Mouse (Mus musculus): ENCODE measurements around the gene Mtx3. TPM values are rescaled to one million over a fixed set of nuclear protein-coding genes. Genes with fewer than 3 reads are reported as not detected.

Gene Mtx3
- polyA plus RNA-seq (2015; fragmentation: Illumina TruSeq; extraction: RNeasy Lipid Tissue Mini Kit (QIAGEN cat#74804); ENCODE audit: insufficient read depth, low replicate concordance): 24.0 TPM

DNA sequence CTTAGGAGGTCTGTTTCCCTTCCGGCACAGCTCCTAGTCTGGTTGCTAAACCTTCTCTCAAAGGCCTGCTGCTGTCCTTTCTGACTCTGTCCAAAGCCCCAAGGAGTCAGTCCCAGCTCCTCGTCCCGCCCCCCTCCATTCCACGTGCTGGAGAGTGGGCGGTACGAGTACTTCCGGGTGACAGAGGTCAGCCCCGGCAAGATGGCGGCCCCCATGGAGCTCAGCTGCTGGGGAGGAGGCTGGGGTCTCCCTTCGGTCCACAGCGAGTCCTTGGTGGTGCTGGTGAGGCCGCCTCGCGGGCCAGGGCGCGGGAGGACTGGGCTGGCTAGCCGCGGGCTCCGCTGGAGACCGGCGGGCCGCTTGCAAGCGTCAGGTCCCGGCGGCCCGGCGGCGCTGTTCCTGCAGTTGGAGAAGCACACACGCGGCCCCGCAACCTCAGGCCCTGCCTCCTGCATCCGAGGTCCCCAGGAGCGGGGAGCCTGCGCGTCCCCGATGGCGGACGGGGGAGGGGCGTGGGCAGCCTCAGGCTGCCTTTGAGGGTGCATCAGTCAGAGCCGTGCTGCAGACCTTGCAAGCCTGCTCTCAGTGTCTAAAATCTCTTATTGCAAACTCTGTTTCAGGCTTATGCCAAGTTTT, at the start of gene Mtx3:
TSS of gene Mtx3 (plus strand) at position 175 of the 636 bp plus-strand sequence.

Other genes starting within 250 kb of the Mtx3 start
- 32.6 TPM for gene Serinc5, start 233.7 kb upstream of the Mtx3 start, polyA plus RNA-seq (2015; fragmentation: Illumina TruSeq; extraction: RNeasy Lipid Tissue Mini Kit (QIAGEN cat#74804); ENCODE audit: insufficient read depth, low replicate concordance)
- 4.5 TPM for gene Thbs4, start 49.9 kb upstream of the Mtx3 start, polyA plus RNA-seq (2015; fragmentation: Illumina TruSeq; extraction: RNeasy Lipid Tissue Mini Kit (QIAGEN cat#74804); ENCODE audit: insufficient read depth, low replicate concordance)

All from spleen, adult 10 weeks (tissue).